Mouse (Mus musculus) mature B cell (primary cell): ENCODE measurements around the gene Myl6b.

Experiments used
- in situ Hi-C: fragments of 300-500 bp; cut with MboI; formaldehyde crosslinking; loops from 2 replicates; pipeline ENCODE4 v1.14.3; 2019

Gene Myl6b

GRCm38 (mm10) chr10:128498590-128498989, at the start of gene Myl6b:
Gene Myl6b (minus strand): TSS chr10:128498685.
- in situ Hi-C loops = no loop called here

DNA sequence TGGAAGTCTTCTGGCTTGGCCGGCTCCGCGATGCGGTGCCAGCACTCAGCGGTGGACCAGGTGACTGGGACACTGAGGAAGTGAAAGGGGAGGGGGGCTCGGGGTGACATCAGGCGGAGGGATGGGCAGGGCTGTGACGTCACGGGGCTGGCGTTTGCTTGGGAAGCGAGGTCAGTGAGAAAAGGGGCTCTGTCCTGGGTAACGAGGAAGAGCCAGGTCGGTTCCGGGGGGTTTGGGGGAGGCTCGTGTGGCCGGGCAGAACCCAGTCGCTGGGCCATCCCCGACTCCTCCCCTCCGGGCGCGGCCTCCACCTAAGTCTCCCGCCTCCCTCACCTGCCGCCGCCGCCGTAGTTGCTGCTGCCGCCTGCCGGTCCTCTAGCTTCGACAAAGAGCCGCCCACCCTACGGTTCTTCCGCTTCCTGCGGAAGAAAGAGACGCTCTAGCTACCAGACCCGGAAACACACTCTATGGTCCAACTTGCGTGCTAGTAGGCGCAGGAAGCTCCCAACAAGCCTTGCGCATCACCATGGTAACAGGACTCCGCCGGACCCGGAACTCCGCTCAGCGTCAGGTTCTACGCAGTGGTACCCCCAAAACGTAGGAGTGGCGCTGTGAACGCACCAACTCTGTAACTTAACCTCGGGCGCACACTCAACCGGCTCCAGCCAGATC, 49.0 kb upstream of the Myl6b start, which contains the start of gene Zc3h10:
TSS of gene Zc3h10 (minus strand) at position 414 of the 672 bp plus-strand sequence.
- in situ Hi-C loops = no loop called here

DNA sequence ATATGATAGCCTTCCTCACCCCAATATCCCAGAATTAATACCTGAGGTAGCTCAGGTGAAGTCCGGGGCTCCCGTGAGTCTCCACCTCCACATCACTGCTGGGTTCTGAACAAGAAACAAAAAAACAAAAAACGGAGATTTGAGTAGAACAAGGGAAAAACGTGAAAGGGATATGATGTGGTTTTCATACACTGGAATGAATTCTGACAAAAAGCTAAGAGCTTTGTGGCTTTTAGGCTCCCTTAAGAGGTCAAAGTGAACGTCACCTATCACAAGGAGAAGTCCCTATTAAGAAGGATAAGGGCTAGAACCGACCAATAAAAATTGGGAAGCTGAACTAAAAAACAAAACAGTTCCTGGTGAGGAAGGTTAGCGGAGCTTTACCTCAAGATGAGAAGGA, 48.3 kb upstream of the Myl6b start:
- in situ Hi-C loops = no loop called here

DNA sequence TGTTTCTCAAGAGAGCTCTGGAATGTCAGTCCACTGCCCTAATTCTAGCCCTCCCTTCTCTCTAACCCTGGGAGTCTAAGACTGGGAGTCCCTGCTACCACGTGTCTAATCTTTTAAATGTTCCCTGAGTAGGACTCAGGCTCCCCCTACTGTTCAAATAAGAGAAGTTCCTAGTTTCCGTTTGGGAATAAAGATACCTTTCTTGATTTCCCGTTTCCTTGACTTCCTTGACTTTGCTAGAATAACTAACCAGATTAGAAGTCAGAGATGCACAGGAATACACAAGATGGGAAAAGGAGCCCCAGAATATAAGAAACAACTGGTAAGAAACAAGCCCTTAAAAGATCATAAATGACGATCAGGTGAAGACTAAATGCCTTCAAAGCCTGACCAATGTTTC, 47.9 kb upstream of the Myl6b start:
- in situ Hi-C loops = no loop called here

GRCm38 (mm10) chr10:128545570-128545898, 47.0 kb upstream of the Myl6b start:
- in situ Hi-C loops = no loop called here

- in situ Hi-C loops = no loop called here
These were observed 46.4 kb upstream of the Myl6b start for GRCm38 (mm10) chr10:128544674-128545569.

- in situ Hi-C loops = no loop called here
These were observed 45.7 kb upstream of the Myl6b start for GRCm38 (mm10) chr10:128544151-128544657.

DNA sequence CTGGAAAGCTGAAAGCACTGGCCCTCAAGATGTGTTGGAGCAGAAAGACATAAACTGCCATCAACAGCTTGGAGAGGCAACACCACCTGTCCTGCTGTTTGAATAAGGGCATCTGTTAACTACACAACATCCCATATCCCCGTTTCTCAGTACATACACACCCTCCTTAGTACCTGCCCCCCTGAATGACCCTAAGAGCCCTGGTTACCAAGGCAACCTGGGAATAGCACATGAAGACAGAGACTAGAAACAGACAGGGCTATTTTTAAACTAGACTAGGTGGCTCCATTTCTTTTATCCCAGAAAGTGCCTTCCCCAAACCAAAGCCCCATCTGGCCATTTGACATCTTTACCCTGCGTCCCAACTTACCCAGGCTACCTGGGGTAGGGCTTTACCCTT, 44.6 kb upstream of the Myl6b start:
- in situ Hi-C loops = no loop called here

DNA sequence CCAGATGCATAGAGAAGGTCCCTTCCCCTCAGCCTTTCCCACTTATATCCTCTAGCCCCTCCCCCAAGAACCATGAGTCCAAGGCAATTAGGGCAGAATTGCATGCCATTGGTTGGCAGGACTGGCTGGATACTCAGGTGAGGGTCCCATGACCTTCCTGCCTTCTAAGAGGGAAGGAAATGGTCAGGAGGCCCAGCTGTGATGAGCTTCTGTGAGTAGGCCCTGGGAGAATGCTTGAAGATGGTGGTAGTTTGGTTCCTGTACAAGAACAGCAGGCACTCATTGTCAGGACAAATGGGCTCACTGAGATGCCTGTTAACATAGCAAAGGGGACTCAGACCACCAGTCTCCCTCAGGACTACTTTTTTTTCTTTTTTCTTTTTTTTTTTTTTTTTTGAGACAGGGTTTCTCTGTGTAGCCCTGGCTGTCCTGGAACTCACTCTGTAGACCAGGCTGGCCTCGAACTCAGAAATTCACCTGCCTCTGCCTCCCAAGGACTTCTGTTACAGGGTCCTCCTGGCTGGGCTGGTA, 39.9 kb upstream of the Myl6b start:
- in situ Hi-C loops = no loop called here

DNA sequence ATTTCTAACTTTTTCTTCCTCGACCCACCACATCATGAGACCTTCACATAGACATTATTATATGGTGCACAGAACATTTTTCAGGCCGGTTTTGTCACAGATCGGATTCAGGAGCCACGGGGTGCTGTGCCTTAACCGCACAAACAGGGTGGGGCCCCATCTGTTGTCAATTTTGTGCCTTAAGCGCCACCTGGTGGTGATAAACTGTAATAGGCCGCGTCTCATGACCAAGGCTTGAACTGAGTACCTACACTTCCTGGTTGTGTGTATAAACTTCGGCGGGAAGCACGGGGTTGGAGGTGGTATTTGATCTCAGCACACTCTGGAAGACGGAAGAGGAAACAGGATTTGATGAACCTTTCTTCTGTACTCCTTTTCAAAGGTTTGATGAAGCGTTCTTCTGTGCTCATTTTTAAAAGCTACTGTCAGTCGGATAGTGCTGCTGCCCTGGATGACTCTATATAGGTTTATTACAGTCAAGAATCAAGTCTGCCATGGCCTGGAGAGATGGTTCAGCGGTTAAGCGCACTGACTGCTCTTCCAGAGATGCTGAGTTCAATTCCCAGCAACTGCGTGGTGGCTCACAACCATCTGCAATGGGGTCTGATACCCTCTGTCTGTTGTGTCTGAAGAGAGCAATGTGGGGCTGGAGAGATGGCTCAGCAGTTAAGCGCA, 37.9 kb upstream of the Myl6b start:
- in situ Hi-C loops = no loop called here

DNA sequence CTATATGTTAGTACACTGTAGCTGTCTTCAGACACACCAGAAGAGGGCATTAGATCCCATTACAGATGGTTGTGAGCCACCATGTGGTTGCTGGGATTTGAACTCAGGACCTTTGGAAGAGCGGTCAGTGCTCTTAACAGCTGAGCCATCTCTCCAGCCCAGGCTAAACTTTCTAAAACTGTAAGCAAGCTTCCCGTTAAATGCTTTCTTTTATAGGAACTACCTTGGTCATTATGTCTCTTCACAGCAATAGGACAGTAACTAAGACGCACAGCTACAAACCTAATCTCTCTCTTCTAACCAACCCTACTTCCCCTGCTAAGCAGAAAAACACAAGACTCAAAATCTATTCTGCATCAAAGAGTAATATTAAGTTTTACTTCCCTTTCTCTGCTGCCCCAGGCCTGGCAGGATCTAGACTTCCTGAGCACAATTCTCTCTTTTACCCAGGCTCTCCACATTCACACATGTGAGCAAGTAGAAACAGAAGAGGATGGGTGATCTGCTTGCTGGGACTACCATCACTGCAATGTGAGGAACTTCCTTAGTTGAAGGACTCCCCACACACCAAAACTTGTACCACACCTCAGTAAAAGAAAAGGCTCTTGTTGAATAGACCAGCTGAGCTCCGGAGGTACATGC, 37.3 kb upstream of the Myl6b start:
- in situ Hi-C loops = no loop called here

DNA sequence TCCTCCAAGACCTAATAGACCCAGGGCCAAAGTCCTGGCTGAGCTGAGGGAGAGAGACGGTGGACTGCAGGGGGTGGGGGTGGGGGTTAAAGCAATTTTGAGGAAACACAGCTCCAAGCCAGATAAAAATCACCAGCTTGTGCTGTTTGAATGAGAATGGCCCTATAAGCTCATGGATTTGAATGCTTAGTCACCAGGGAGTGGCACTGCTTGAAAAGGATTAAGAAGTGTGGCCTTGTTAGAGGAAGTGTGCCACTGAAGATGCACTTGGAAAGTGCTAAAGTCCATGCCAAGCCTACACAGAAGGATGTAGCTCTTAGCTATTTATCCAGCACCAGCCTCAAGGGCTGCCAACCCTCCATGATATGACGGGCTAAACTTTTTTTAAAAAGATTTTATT, 36.7 kb upstream of the Myl6b start:
- in situ Hi-C loops = no loop called here

GRCm38 (mm10) chr10:128526366-128527356, 28.2 kb upstream of the Myl6b start:
- in situ Hi-C loops = no loop called here

DNA sequence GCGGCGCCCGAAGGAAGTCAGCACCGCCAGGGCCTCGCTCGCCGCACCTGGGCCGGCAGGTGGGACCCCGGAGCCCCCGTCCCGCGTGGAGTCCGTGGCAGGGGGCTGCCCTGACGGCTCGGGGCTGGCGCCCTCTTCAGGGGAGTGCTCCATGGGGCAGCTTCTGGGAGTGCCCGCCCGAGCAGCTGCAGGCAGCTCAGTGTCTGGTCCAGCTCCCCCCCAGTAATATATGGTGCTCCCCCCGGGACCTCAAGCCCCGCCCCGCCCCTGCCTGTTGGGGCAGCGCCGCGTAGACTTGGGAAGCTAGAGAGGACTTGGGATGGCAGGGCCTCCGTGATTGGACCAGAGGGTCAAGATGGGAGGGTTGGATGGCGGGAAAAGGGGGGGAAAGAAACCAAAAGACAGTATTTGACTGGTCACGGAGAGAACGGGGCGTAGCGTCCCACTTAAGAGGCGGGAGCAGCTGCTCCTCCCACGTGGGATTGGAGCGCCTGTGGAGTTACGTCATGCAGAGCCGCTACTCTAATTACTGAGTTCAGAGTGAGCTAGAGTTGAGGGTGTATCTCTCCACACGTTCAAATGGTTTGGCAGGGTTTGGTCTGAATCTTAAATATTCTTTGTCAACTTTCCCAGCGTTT, 27.3 kb upstream of the Myl6b start, which contains the start of gene Esyt1:
TSS of gene Esyt1 (minus strand) at position 201 of the 638 bp plus-strand sequence.
- in situ Hi-C loops = no loop called here

DNA sequence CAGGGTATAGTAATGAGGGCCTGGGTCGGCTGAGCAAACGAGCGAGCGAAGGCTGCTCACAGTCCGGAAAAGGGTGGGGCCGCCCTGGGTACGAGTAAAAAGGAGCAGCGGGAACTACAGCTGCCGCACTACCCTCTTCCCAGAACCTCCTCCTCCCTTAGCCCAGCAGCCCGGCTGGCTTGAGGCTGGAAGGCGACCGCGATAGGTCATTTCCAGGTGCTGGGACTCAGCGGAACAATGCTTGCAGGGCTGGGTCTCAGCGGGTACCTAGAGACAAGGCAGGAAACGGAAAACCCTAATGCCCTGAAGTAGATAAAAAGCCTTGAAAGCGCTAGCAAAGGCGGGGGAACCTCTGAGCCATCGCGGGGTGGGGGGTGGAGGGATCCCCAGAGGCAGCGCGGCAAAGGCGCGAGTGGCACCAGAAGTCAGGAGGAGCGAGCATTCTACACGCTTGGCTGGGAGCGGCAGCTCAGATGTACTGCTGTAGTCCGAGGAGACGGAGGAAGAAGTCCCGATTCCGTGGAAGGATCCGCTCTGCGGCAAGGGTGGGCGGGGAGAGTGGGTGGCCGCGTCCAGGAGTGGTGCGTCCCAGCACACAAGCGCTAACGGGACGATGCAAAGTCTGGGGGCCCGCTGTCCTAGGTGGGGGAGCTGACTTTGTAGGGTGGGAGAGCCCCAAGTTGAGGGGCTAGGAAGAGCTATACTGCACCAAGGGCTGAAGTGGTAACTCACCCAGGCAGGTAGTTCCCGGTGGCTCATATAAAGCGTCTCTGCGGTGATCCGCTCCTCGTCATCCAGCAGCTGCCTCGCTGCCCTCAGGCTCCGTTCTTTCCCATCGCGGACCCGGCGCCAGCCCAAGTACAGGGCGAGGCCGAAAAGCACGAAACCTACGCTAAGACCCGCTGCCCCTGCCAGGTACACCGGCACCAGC, 26.5 kb upstream of the Myl6b start:
- in situ Hi-C loops = no loop called here

GRCm38 (mm10) chr10:128524111-128524731, 25.7 kb upstream of the Myl6b start:
- in situ Hi-C loops = no loop called here

GRCm38 (mm10) chr10:128522351-128522750, 23.9 kb upstream of the Myl6b start:
- in situ Hi-C loops = no loop called here

DNA sequence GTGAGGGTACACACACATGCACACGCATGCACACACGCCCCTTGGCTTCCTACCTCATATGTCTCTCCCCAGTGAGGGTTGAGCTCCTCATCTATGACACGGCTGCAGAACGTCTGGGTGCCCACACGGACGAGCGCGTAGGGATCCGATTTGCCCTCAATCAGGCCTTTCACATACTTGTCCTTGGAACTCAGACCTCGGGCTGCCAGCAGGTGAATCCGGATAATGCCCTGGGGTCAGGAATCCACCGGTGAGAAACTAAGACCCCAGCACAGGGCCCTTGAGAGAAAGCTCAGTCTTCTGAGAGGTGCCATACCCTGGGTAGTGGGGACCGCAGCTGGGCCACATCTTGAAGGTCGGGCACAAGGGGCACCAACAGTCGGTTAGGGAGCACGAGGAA, 22.1 kb upstream of the Myl6b start:
- in situ Hi-C loops = no loop called here
